Mouse (Mus musculus): Measurements from ENCODE around the gene Spred2.

- no peak for TF ChIP-seq CTCF (IDR thresholded peaks at IDR 0.05; ENCODE audit: borderline replicate concordance, control insufficient read depth, extremely low read depth, insufficient read depth, low read length, poor library complexity)
- no peak for TF ChIP-seq POLR2A (IDR thresholded peaks at IDR 0.05; ENCODE audit: control insufficient read depth, extremely low read depth, insufficient read depth, low read length, poor library complexity)
These were observed 104.8 kb downstream of the Spred2 start for GRCm38 (mm10) chr11:20029014-20029413.

Data from thymus, adult 2 months (tissue).